Mouse (Mus musculus) MEL (cell line): ENCODE measurements around the gene Pxt1. TPM values are rescaled to one million over a fixed set of nuclear protein-coding genes. Genes with fewer than 3 reads are reported as not detected.
A peak's percentile ranks its signal among the peaks of the same experiment; 100 is the strongest.

Experiments
- DNase-seq: peaks from one replicate; pipeline ENCODE4 v3.0.0; 2011; ENCODE audit warnings: low read depth, low spot score
- H3K27ac ChIP-seq: 2 replicates; pipeline ENCODE4 v1.5.1; 2012; ENCODE audit warnings: low read depth, mild to moderate bottlenecking, control low read depth, low read length, moderate library complexity; ENCODE audit not compliant: control insufficient read depth
- H3K27me3 ChIP-seq, 2 experiments: fragments of 150-350 bp in 1 of 2; sonication (generic) in 1 of 2; 2 replicates each; pipeline ENCODE4 v1.6.1; 2012; ENCODE audit warnings: low read length in 2 of 2, mild to moderate bottlenecking in 2 of 2, improper control_type of control experiment in 1 of 2, moderate library complexity in 1 of 2; ENCODE audit not compliant: insufficient read depth in 2 of 2, control insufficient read depth in 1 of 2
- H3K36me3 ChIP-seq, 2 experiments: 2 replicates each; pipeline ENCODE4 v1.6.1; 2012 to 2014; ENCODE audit warnings: low read length in 2 of 2, improper control_type of control experiment in 1 of 2, inconsistent platforms in 1 of 2, mild to moderate bottlenecking in 1 of 2; ENCODE audit not compliant: insufficient read depth in 2 of 2, control insufficient read depth in 1 of 2
- H3K4me1 ChIP-seq, 2 experiments: fragments of 150-350 bp in 1 of 2; sonication (generic) in 1 of 2; 2 replicates each; pipeline ENCODE4 v1.6.1; 2012; ENCODE audit warnings: low read length in 2 of 2, improper control_type of control experiment in 1 of 2, mild to moderate bottlenecking in 1 of 2; ENCODE audit not compliant: insufficient read depth in 2 of 2, control insufficient read depth in 1 of 2
- H3K4me3 ChIP-seq, 2 experiments: fragments of 150-350 bp in 1 of 2; sonication (generic) in 1 of 2; 2 replicates each; pipeline ENCODE4 v1.5.1; 2012; ENCODE audit warnings: low read depth in 2 of 2, low read length in 2 of 2, mild to moderate bottlenecking in 2 of 2, moderate library complexity in 2 of 2, control low read depth in 1 of 2, improper control_type of control experiment in 1 of 2; ENCODE audit not compliant: control insufficient read depth in 1 of 2, insufficient read depth in 1 of 2
- H3K79me2 ChIP-seq: 2 replicates; pipeline ENCODE4 v1.6.1; 2012; ENCODE audit warnings: mild to moderate bottlenecking, low read length, moderate library complexity; ENCODE audit not compliant: control insufficient read depth, poor library complexity, insufficient read depth
- H3K9ac ChIP-seq: 2 replicates; pipeline ENCODE4 v1.6.1; 2012; ENCODE audit warnings: low read depth, mild to moderate bottlenecking, control low read depth, low read length, moderate library complexity; ENCODE audit not compliant: control insufficient read depth, poor library complexity, severe bottlenecking
- H3K9me3 ChIP-seq: fragments of 150-350 bp; sonication (generic); replicated peaks from 2 replicates; pipeline ENCODE4 v1.6.1; 2012; ENCODE audit warnings: mild to moderate bottlenecking, low read length, improper control_type of control experiment, moderate library complexity; ENCODE audit not compliant: insufficient read depth
- CHD1 ChIP-seq: IDR thresholded peaks from 2 replicates; pipeline ENCODE4 v1.6.1; 2012; ENCODE audit warnings: low read depth, mild to moderate bottlenecking, inconsistent platforms, low read length, improper control_type of control experiment
- CHD2 ChIP-seq: IDR thresholded peaks from 2 replicates; pipeline ENCODE4 v1.6.1; 2011; ENCODE audit warnings: low read length, improper control_type of control experiment
- E2F4 ChIP-seq: IDR thresholded peaks from 2 replicates; pipeline ENCODE4 v1.6.1; 2011; ENCODE audit warnings: low read depth, low read length, improper control_type of control experiment, borderline replicate concordance
- ELF1 ChIP-seq: IDR thresholded peaks from 2 replicates; pipeline ENCODE4 v1.6.1; 2014; ENCODE audit warnings: low read depth, mild to moderate bottlenecking, inconsistent platforms, low read length, improper control_type of control experiment, moderate library complexity
- GABPA ChIP-seq: IDR thresholded peaks from 2 replicates; pipeline ENCODE4 v1.6.1; 2012; ENCODE audit warnings: low read depth, mild to moderate bottlenecking, inconsistent platforms, low read length, improper control_type of control experiment, moderate library complexity
- JUND ChIP-seq: IDR thresholded peaks from 2 replicates; pipeline ENCODE4 v1.6.1; 2011; ENCODE audit warnings: low read depth, mild to moderate bottlenecking, improper control_type of control experiment, low read length
- MAFK ChIP-seq: IDR thresholded peaks from 2 replicates; pipeline ENCODE4 v1.6.1; 2011; ENCODE audit warnings: low read depth, mild to moderate bottlenecking, low read length, improper control_type of control experiment, borderline replicate concordance
- MEF2A ChIP-seq: IDR thresholded peaks from 2 replicates; pipeline ENCODE4 v1.6.1; 2014; ENCODE audit warnings: low read depth, mild to moderate bottlenecking, inconsistent platforms, low read length, improper control_type of control experiment; ENCODE audit not compliant: poor library complexity, insufficient replicate concordance, severe bottlenecking; ENCODE audit errors: extremely low read depth
- MXI1 ChIP-seq: IDR thresholded peaks from 2 replicates; pipeline ENCODE4 v1.6.1; 2011; ENCODE audit warnings: mild to moderate bottlenecking, low read depth, low read length, improper control_type of control experiment
- MYB ChIP-seq: IDR thresholded peaks from 2 replicates; pipeline ENCODE4 v1.6.1; 2011; ENCODE audit warnings: mild to moderate bottlenecking, low read depth, low read length, improper control_type of control experiment
- MYC ChIP-seq: IDR thresholded peaks from 2 replicates; pipeline ENCODE4 v1.6.1; 2011; ENCODE audit warnings: low read depth, mild to moderate bottlenecking, low read length, improper control_type of control experiment, moderate library complexity
- NRF1 ChIP-seq: IDR thresholded peaks from 2 replicates; pipeline ENCODE4 v1.6.1; 2014; ENCODE audit warnings: low read depth, mild to moderate bottlenecking, inconsistent platforms, low read length, improper control_type of control experiment, moderate library complexity; ENCODE audit not compliant: poor library complexity, insufficient read depth, severe bottlenecking
- POLR2A ChIP-seq, 2 experiments: IDR thresholded peaks; 2 replicates each; pipeline ENCODE4 v1.6.1; 2011 to 2012; ENCODE audit warnings: low read length in 2 of 2, mild to moderate bottlenecking in 2 of 2, control low read depth in 1 of 2, improper control_type of control experiment in 1 of 2, low read depth in 1 of 2, moderate library complexity in 1 of 2; ENCODE audit not compliant: control insufficient read depth in 1 of 2, insufficient read depth in 1 of 2, poor library complexity in 1 of 2
- POLR2AphosphoS2 ChIP-seq: IDR thresholded peaks from 2 replicates; pipeline ENCODE4 v1.6.1; 2011; ENCODE audit warnings: low read length, improper control_type of control experiment
- RAD21 ChIP-seq: IDR thresholded peaks from 2 replicates; pipeline ENCODE4 v1.6.1; 2011; ENCODE audit warnings: mild to moderate bottlenecking, low read depth, low read length, improper control_type of control experiment
- RCOR1 ChIP-seq: IDR thresholded peaks from 2 replicates; pipeline ENCODE4 v1.6.1; 2012; ENCODE audit warnings: low read depth, mild to moderate bottlenecking, inconsistent platforms, low read length, improper control_type of control experiment
- SIN3A ChIP-seq: IDR thresholded peaks from 2 replicates; pipeline ENCODE4 v1.6.1; 2012; ENCODE audit warnings: low read length, improper control_type of control experiment, inconsistent platforms
- TAL1 ChIP-seq: IDR thresholded peaks from 2 replicates; pipeline ENCODE4 v1.6.1; 2012; ENCODE audit warnings: mild to moderate bottlenecking, inconsistent platforms, low read length, moderate library complexity, mixed read lengths
- TCF12 ChIP-seq: IDR thresholded peaks from 2 replicates; pipeline ENCODE4 v1.6.1; 2014; ENCODE audit warnings: low read depth, mild to moderate bottlenecking, inconsistent platforms, low read length, improper control_type of control experiment, moderate library complexity
- ZC3H11A ChIP-seq: IDR thresholded peaks from 2 replicates; pipeline ENCODE4 v1.6.1; 2012; ENCODE audit warnings: low read depth, mild to moderate bottlenecking, inconsistent platforms, low read length, improper control_type of control experiment
- ZKSCAN1 ChIP-seq: IDR thresholded peaks from 2 replicates; pipeline ENCODE4 v1.6.1; 2012; ENCODE audit warnings: low read depth, mild to moderate bottlenecking, inconsistent platforms, low read length, improper control_type of control experiment, moderate library complexity
- ZMIZ1 ChIP-seq: IDR thresholded peaks from 2 replicates; pipeline ENCODE4 v1.6.1; 2012; ENCODE audit warnings: low read depth, mild to moderate bottlenecking, inconsistent platforms, low read length, improper control_type of control experiment, moderate library complexity
- polyA plus RNA-seq, 2 experiments: library from polyadenylated mRNA; stranded (reverse) in 1 of 2; unstranded in 1 of 2; fragments of >175 nt in 1 of 2; fragments of >200 nt in 1 of 2; gene quantifications; 2 replicates each; pipeline versions ENCODE4 v1.2.1 to v1.2.4; 2012; ENCODE audit warnings: low replicate concordance in 2 of 2, low read depth in 1 of 2; ENCODE audit not compliant: insufficient read length in 2 of 2, insufficient read depth in 1 of 2, missing spikeins in 1 of 2
- total RNA-seq: library from RNA; depleted of rRNA; stranded (reverse); fragments of 300-350 nt; gene quantifications from 2 replicates; pipeline ENCODE4 v1.2.3, GENCODE M21; 2012

Pxt1 gene
- total and polyA plus RNA-seq, 3 experiments, result not detected

DNA sequence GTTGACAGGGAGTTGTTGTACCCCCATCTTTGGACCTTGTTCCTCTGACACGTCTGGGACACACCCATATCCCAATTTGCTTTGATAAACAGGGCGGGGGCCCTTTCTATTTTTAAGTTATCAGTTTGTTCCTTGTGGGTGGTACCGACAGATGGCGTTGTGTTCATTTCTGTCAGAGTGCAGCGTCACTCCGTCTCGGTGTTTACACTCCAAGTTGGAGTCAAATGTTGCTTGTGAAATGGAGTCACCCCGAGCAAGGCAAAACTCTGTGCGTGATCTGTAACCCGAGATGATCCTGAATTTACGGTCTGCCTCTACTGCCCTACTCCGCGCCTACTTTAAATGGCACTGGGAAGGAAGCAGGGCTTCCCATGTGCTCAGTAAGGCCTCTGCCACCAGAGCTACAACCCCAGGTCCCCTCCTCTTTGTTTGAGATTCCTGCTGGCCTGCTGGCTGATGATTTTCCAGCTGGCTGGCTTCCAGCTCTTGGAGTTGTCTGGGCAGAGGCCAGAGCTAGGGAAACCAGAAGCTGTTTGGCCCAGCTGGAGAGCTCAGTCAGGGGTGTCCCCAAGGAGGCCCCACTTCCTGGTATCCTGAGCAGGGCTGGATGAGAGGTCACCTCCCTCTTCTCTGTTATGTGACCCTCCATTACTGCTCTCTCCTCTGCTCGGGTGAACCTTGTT lies 13.1 kb downstream of the Pxt1 start (continued):
- TF ChIP-seq JUND, result no peak
- TF ChIP-seq SIN3A, result peak; percentile 95
- TF ChIP-seq ZMIZ1, result no peak
- peak; percentile 34 for TF ChIP-seq RAD21
- no peak for TF ChIP-seq E2F4
- peak; percentile 84 for TF ChIP-seq TAL1
- peak; percentile 30; the same call in 1 of the 2 replicates for TF ChIP-seq RCOR1
- TF ChIP-seq MXI1, result peak; percentile 82
- TF ChIP-seq POLR2AphosphoS2, result no peak
- TF ChIP-seq NRF1, result no peak
- no peak for TF ChIP-seq CHD2
- TF ChIP-seq GABPA, result peak; percentile 73; the same call in 1 of the 2 replicates
- TF ChIP-seq MEF2A, result peak; percentile 98
- peak; percentile 52; the same call in 1 of the 2 replicates for TF ChIP-seq ELF1
- peak; percentile 84 for TF ChIP-seq TCF12
- peak; percentile 40 to 52; a peak in 2 of 4 replicates for TF ChIP-seq POLR2A (IDR thresholded peaks at IDR 0.05; ENCODE audit: control insufficient read depth in 1 of 2, insufficient read depth in 1 of 2, low read depth in 1 of 2, low read length in 2 of 2, poor library complexity in 1 of 2)
- TF ChIP-seq ZKSCAN1, result no peak
- no peak for TF ChIP-seq MYB
- peak; percentile 70 for TF ChIP-seq MYC
- TF ChIP-seq CHD1, result no peak
- peak; percentile 58; the same call in 1 of the 2 replicates for TF ChIP-seq MAFK
- TF ChIP-seq, all 39 proteins: peak for 24

DNA sequence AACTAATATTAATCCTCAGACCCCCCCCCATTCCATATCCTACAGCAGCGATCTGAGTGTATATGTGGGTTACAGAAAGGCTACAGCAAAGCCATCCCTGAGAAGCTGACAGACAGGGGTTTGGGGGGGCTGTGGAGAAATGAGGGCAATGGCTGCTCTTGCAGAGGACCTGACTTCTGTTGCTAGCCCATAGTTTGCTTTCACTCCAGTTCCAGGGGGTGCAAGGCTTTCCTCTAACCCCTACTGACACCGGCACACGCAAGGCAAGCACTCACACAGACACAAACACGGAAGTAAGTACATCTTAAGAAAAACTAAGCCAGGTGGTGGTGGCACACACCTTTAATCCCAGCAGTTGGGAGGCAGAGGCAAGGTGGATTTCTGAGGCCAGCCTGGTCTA lies 14.3 kb downstream of the Pxt1 start:
- Histone ChIP-seq H3K27me3 (no peaks in the 10 kb centered on the region), H3K4me3 (no peak overlapping the region), H3K79me2 (no peaks in the 10 kb centered on the region; the same call in 1 of the 2 replicates)
- TF ChIP-seq ZC3H11A (no peak), MYC (no peak)
- TF ChIP-seq, all 39 proteins: peak for 0
- Histone ChIP-seq H3K9me3 (no peaks in the 10 kb centered on the region), H3K9ac (no peak overlapping the region), H3K27ac (no peak overlapping the region), H3K4me1 (peaks cover 0 to 20% of the 10 kb centered on the region in 2 experiments; a peak in 3 of 4 replicates), H3K36me3 (peaks cover 0 to 10% of the 10 kb centered on the region in 2 experiments; a peak in 2 of 4 replicates)
- DNase-seq, result no peak
